Mouse (Mus musculus) ES-E14 (cell line): ENCODE data around the gene Gm40460. TPM values are rescaled to one million over a fixed set of nuclear protein-coding genes. Genes with fewer than 3 reads are reported as not detected.
"Not testable (repeated sequence)": the region's sequence is repeated elsewhere in the genome, so short reads cannot be mapped to it uniquely, and the experiment has no call there.

Experiments used
- DNase-seq: peaks from one replicate; pipeline ENCODE4 v3.0.0-alpha.2; 2013; ENCODE audit warnings: low read depth, low spot score
- H3K27ac ChIP-seq: 2 replicates; pipeline ENCODE4 v1.5.1; 2012; ENCODE audit warnings: low read depth, mild to moderate bottlenecking, low read length, moderate library complexity, mixed read lengths; ENCODE audit not compliant: poor library complexity, insufficient read depth, severe bottlenecking
- H3K36me3 ChIP-seq: 2 replicates; pipeline ENCODE4 v1.6.1; 2012; ENCODE audit warnings: mild to moderate bottlenecking, low read length, moderate library complexity, mixed read lengths; ENCODE audit not compliant: control insufficient read depth, poor library complexity, insufficient read depth, severe bottlenecking
- H3K4me1 ChIP-seq, 2 experiments: fragments of 150-350 bp in 1 of 2; sonication (generic) in 1 of 2; 2 replicates each; pipeline ENCODE4 v1.6.1; 2012; ENCODE audit warnings: low read length in 2 of 2, mild to moderate bottlenecking in 1 of 2, mixed read lengths in 1 of 2; ENCODE audit not compliant: control insufficient read depth in 2 of 2, insufficient read depth in 2 of 2, poor library complexity in 1 of 2
- H3K4me3 ChIP-seq, 2 experiments: fragments of 150-350 bp in 1 of 2; sonication (generic) in 1 of 2; 2 replicates each; pipeline ENCODE4 v1.5.1; 2012; ENCODE audit warnings: low read length in 2 of 2, low read depth in 1 of 2, mild to moderate bottlenecking in 1 of 2, mixed read lengths in 1 of 2; ENCODE audit not compliant: insufficient read depth in 1 of 2, poor library complexity in 1 of 2, severe bottlenecking in 1 of 2
- H3K9ac ChIP-seq: 2 replicates; pipeline ENCODE4 v1.6.1; 2012; ENCODE audit warnings: low read depth, mild to moderate bottlenecking, low read length, mixed read lengths; ENCODE audit not compliant: poor library complexity, insufficient read depth, severe bottlenecking
- H3K9me3 ChIP-seq: fragments of 150-350 bp; sonication (generic); 2 replicates; pipeline ENCODE4 v1.6.1; 2012; ENCODE audit warnings: low read depth, mild to moderate bottlenecking, low read length; ENCODE audit not compliant: control insufficient read depth, insufficient read depth
- CHD2 ChIP-seq: IDR thresholded peaks from 2 replicates; pipeline ENCODE4 v1.6.1; 2014; ENCODE audit warnings: mild to moderate bottlenecking, low read depth, low read length, inconsistent platforms
- HCFC1 ChIP-seq: IDR thresholded peaks from 2 replicates; pipeline ENCODE4 v1.6.1; 2012; ENCODE audit warnings: low read length, inconsistent platforms, borderline replicate concordance; ENCODE audit not compliant: insufficient read depth
- MAFK ChIP-seq: IDR thresholded peaks from 2 replicates; pipeline ENCODE4 v1.6.1; 2014; ENCODE audit warnings: mild to moderate bottlenecking, low read depth, low read length, inconsistent platforms; ENCODE audit not compliant: insufficient read depth
- ZC3H11A ChIP-seq: IDR thresholded peaks from 2 replicates; pipeline ENCODE4 v1.6.1; 2012; ENCODE audit warnings: low read depth, mild to moderate bottlenecking, inconsistent platforms, low read length, borderline replicate concordance
- ZNF384 ChIP-seq: IDR thresholded peaks from 2 replicates; pipeline ENCODE4 v1.6.1; 2012; ENCODE audit warnings: low read depth, low read length, inconsistent platforms
- in situ Hi-C, 2 experiments: fragments of 600-800 bp; cut with MboI; formaldehyde crosslinking; loops; one replicate each; pipeline ENCODE4 v1.15.1; 2025; ENCODE audit warnings: low sequenced_read_pairs in 2 of 2, inconsistent platforms in 1 of 2; ENCODE audit not compliant: unreplicated experiment in 2 of 2
- total RNA-seq: library from RNA; depleted of rRNA; stranded (reverse); fragments of 300-350 nt; gene quantifications from 2 replicates; pipeline ENCODE4 v1.2.3, GENCODE M21; 2012

Gene Gm40460
- total RNA-seq, 1 experiment: not detected

DNA sequence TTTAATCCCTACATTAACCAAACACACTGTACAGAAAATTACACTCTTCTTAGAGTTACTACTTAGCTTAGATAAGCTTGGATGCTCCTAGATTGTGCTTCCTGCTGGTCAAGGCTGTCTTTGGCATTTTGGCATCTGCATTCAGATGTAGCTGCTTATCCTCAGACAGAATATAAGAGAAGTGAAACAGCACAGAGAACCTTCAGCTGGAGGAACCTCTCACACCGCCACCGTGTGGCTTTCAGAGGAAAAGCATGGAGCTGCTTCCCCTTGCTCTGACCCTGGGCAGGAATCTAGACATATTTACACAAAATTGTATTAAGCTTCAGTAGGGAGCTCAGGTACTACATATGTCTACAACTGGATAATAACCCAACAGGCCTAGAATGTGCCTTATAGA lies 14.6 kb upstream of the Gm40460 start:
- Histone ChIP-seq H3K27ac (no peak overlapping the region), H3K9ac (no peak overlapping the region), H3K36me3 (no peaks in the 10 kb centered on the region), H3K9me3 (no peaks in the 10 kb centered on the region), H3K4me3 (no peak overlapping the region), H3K4me1 (no peaks in the 10 kb centered on the region)
- DNase-seq: no peak
- in situ Hi-C loops: loop anchor here in 1 of 2 experiments (10.0 kb wide), 1 partner anchor 111 kb away; the partner anchor contains the start of gene Gm45337
- TF ChIP-seq ZNF384 (no peak), HCFC1 (no peak), ZC3H11A (no peak), CHD2 (no peak), MAFK (no peak)

DNA sequence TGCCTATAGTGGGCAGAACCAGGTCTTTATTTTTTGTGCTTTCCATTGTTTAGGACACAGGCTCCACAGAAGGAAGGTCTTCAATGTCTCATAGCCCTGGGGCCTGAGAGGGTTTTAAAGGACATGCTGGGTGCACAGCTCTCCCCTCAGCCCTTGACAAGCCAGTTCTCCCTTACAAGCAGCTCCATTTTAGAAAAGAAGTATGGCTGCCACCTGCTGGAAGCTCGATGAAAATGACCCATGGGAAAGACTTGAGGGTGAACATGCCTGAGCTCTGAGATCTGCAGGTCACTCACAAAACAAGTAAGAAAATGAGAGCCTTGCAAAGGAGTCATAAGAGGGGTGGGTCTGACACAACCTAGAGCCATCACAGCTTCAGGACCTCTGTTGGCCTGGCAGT lies 8.9 kb upstream of the Gm40460 start:
- Histone ChIP-seq H3K27ac (no peak overlapping the region), H3K36me3 (no peaks in the 10 kb centered on the region), H3K9ac (no peak overlapping the region), H3K4me1 (no peaks in the 10 kb centered on the region), H3K4me3 (no peak overlapping the region), H3K9me3 (no peaks in the 10 kb centered on the region)
- in situ Hi-C loops: loop anchor here in 1 of 2 experiments (10.0 kb wide), 1 partner anchor 105 kb away; the partner anchor contains the start of gene Gm45337
- DNase-seq: peak; percentile 47
- TF ChIP-seq CHD2 (no peak), MAFK (no peak), HCFC1 (no peak), ZC3H11A (peak; percentile 70; the same call in 1 of the 2 replicates), ZNF384 (no peak)

DNA sequence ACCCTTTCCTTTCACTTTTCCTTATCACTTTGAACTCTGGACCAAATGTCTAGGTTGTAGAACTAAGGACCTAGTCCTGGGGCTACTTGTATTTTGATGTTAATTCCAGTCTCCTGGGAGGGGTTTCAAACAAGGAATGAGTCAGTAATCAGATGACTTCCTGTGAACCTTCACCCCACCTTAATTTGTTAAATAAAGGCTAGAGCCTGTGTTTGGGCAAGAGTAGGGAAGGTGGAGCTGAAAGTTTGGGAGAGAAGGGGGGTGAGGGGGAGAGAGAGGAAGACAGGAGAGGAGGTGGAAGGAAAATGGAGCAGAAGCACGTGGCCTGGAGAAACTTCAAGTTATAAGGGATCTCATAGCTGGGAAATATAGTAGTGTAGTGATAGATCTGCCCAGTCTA lies 9.3 kb downstream of the Gm40460 start:
- TF ChIP-seq ZC3H11A (no peak), CHD2 (no peak), ZNF384 (no peak)
- Histone ChIP-seq H3K4me1 (peaks cover 5 to 10% of the 10 kb centered on the region in 2 experiments; a peak in 3 of 4 replicates), H3K27ac (no peak overlapping the region; the same call in 1 of the 2 replicates), H3K36me3 (no peaks in the 10 kb centered on the region), H3K4me3 (no peak overlapping the region), H3K9ac (no peak overlapping the region), H3K9me3 (0 out of 2 replicates have a peak, but pooled peaks cover 2% of the 10 kb centered on the region)
- peak; percentile 65 for DNase-seq
- in situ Hi-C loops: no loop called here

DNA sequence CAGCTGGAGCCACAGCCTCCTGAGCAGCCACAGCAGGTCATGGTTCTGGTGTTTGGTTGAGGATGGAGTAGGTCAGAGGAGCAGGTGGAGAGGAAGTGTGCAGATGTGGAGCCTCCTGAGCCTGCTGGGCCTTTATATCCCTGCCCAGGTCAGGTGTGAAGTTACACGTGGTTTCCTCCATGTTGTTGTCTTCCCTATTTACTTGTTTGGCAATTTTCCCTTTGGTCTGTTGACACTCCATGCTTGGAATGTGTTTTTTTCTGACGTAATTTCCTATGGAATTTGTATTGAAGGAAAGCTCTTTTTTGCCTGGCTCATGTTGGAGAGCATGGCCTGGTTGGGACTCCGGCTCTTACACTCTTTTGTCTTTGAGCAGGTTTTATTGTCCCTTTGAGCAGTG lies 11.0 kb downstream of the Gm40460 start, which contains the start of gene Krtap5-5:
Gene Krtap5-5 (minus strand): TSS at position 101 of the 400 bp plus-strand sequence.
- H3K9ac ChIP-seq, in situ Hi-C loops, H3K9me3 ChIP-seq, H3K27ac ChIP-seq, H3K36me3 ChIP-seq, DNase-seq, H3K4me1 ChIP-seq, H3K4me3 ChIP-seq: not testable (repeated sequence)

DNA sequence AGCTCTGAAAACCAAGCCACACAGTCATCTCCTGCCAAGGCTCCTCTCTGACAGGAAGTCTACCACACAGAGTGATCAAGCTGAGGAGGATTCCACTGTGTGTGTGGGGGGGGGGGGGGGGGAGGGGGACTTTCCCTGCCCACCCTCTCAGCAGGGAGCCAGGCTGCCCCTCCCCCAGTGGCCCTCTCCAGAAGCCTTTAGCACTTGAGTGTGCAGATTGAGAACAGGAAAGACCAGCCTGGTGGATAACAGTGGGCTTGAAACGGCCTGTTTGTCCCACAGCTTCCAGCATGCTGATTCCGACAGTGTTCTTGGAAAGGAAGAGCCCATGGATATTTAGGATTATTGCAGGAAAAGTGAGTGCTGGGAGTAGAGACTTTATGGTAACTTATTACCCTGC lies 16.4 kb downstream of the Gm40460 start:
- Histone ChIP-seq H3K27ac (no peak overlapping the region), H3K36me3 (no peaks in the 10 kb centered on the region), H3K4me3 (no peak overlapping the region), H3K9ac (no peak overlapping the region), H3K9me3 (peaks cover 9% of the 10 kb centered on the region), H3K4me1 (no peaks in the 10 kb centered on the region)
- no peak for TF ChIP-seq MAFK
- no peak for TF ChIP-seq ZNF384
- no peak for TF ChIP-seq HCFC1
- no peak for TF ChIP-seq CHD2
- TF ChIP-seq ZC3H11A: no peak
- in situ Hi-C loops: no loop called here
- DNase-seq: no peak

DNA sequence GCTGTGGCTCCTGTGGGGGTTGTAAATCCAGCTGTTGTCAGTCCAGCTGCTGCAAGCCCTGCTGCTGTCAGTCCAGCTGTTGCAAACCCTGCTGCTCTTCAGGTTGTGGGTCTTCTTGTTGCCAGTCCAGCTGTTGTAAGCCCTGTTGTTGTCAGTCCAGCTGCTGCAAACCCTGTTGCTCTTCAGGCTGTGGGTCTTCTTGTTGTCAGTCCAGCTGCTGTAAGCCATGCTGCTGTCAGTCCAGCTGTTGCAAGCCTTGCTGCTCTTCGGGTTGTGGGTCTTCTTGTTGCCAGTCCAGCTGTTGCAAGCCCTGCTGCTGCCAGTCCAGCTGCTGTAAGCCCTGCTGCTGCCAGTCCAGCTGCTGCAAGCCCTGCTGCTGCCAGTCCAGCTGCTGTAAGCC lies 28.7 kb downstream of the Gm40460 start:
- H3K36me3 ChIP-seq, H3K4me3 ChIP-seq, in situ Hi-C loops, H3K9ac ChIP-seq, H3K27ac ChIP-seq, DNase-seq, H3K4me1 ChIP-seq, H3K9me3 ChIP-seq: not testable (repeated sequence)
